8 mouse cellular contexts compared by ENCODE assay signal in the genomic region with DNA sequence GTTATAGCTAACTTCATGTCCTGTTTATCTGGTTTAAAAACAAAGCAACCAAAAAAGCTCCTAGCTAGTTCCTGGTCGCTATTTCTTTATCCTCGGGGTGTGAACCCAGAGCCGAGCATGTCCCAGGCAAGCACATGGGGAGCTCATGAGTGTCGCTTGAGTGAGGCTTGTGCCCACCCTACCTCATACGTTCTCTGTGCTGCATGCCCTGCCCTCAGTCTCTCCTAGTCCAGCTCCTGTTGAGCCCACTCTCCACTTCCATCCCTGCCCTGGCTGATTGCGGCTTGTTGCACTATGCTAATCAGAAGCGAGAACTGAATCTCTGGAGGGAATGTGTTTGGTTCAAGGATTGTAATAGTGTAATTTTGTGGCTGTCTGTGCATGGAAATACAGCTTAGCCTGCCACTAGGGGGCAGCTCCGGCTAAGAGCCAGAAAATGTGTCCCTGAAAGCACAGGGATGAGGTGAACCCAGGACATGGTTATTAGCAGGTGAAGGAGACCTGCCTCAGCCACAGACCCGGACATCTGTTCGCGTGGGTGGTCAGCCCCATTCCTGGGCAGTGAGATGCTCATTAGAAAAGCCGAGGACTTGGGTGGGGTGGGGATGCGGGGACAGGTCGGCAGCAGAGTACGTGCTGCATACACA.
DNase-seq lines count a peak whose midpoint lies in the region; ATAC-seq and TF ChIP-seq lines count a peak whose summit lies in the region.

No protein-coding gene starts in this region.

- peak; percentile 46; the same call in 1 of the 2 replicates for TF ChIP-seq CTCF in olfactory bulb, adult 2 months (IDR thresholded peaks at IDR 0.05; ENCODE audit: insufficient read depth, low read depth, low read length)

- no peak overlapping the region for H3K27ac ChIP-seq in kidney, embryonic 16.5 days (ENCODE audit: low read length)
- no peak overlapping the region for H3K27ac ChIP-seq in olfactory bulb, adult 2 months (ENCODE audit: insufficient read depth, low read depth, low read length)

- H3K4me2 ChIP-seq in kidney, embryonic 16.5 days (replicated peaks; ENCODE audit: low read depth, low read length), result no peak overlapping the region

- H3K27me3 ChIP-seq in kidney, embryonic 16.5 days (ENCODE audit: insufficient read depth, low read length), result no peaks in the 10 kb centered on the region

- DNase-seq in CD4-positive helper T cell, adult 2 months (ENCODE audit: low read depth, low spot score), result peak; percentile 47
- peak; percentile 62 to 88 for DNase-seq in adrenal gland, adult (ENCODE audit: inconsistent age in 2 of 2, low spot score in 1 of 2)
- peak; percentile 78 for DNase-seq in embryo, embryonic 10 days (ENCODE audit: low spot score)
- DNase-seq in gastrocnemius, postnatal 36 days, result peak; percentile 53 to 59
- DNase-seq in lung, adult 18-20 months, result peak; percentile 57
- DNase-seq in thymus, postnatal 14 days, result peak; percentile 68

- H3K36me3 ChIP-seq in kidney, embryonic 16.5 days (ENCODE audit: insufficient read depth, low read length), result no peaks in the 10 kb centered on the region

- ATAC-seq in kidney, embryonic 16.5 days (ENCODE audit: low FRiP score, low TSS enrichment), result peak; percentile 47

- 57% methylated on average over 15 of the region's 15 CpGs for WGBS in kidney, embryonic 16.5 days
- WGBS in olfactory bulb, adult 2 months, result 58% methylated on average over 15 of the region's 15 CpGs

- H3K9me3 ChIP-seq in kidney, embryonic 16.5 days (ENCODE audit: low read length), result no peaks in the 10 kb centered on the region

- intact Hi-C loops in gastrocnemius, postnatal 36 days (cut with DNase I), result loop anchor here (1.0 kb wide), 1 partner anchor 136 kb away; no protein-coding TSS in a partner anchor

- H3K4me1 ChIP-seq in kidney, embryonic 16.5 days (ENCODE audit: insufficient read depth, low read length), result no peaks in the 10 kb centered on the region
- H3K4me1 ChIP-seq in olfactory bulb, adult 2 months (ENCODE audit: control insufficient read depth, insufficient read depth, low read length), result peaks cover 5% of the 10 kb centered on the region

- H3K4me3 ChIP-seq in kidney, embryonic 16.5 days (ENCODE audit: low read length), result no peak overlapping the region
- no peak overlapping the region for H3K4me3 ChIP-seq in olfactory bulb, adult 2 months (ENCODE audit: insufficient read depth, low read depth, low read length)

- no peak for TF ChIP-seq POLR2A in olfactory bulb, adult 2 months (IDR thresholded peaks at IDR 0.05; ENCODE audit: insufficient read depth, low read depth, low read length)

- no peak overlapping the region for H3K9ac ChIP-seq in kidney, embryonic 16.5 days (replicated peaks; ENCODE audit: low read length)
